Mouse (Mus musculus) megakaryocyte, embryonic 14.5 days (primary cell): Measurements from ENCODE around the gene Amy2a3.
"Not testable (repeated sequence)": the region's sequence is repeated elsewhere in the genome, so short reads cannot be mapped to it uniquely, and the experiment has no call there.

ENCODE experiments used
- FLI1 ChIP-seq: IDR thresholded peaks from 2 replicates; pipeline ENCODE4 v1.6.1; 2012; ENCODE audit warnings: low read length, inconsistent platforms, mixed read lengths
- GATA1 ChIP-seq: IDR thresholded peaks from 3 replicates; pipeline ENCODE4 v1.6.1; 2012; ENCODE audit warnings: mixed read lengths, low read length, inconsistent platforms, borderline replicate concordance

DNA sequence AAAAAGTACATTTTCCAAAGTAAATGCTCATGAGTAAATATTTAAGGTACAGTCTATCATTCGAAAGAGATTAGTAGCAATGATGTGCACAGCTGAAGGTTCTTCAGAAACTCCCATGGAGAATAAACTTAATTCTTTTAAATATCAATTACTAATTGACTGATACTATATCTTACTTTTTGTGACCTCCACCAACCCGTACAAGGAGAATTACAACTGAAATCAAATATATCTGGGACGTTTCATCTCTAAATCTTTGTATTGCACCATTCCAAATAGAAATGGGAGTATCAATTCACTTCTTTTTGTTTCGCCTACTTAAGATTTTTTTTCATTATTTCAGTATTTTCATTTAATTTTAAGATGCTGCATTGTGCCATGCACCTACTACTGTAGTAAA lies 32.7 kb upstream of the Amy2a3 start, which contains the start of gene Amy2a2:
- TF ChIP-seq FLI1, GATA1: not testable (repeated sequence)
